Mouse (Mus musculus): ENCODE results near the gene Irx3. TPM values are rescaled to one million over a fixed set of nuclear protein-coding genes. Genes with fewer than 3 reads are reported as not detected.

Gene Irx3
- 0.31 and 0.59 TPM in 2 replicates for polyA plus RNA-seq (2014; fragmentation: Nextera tagmentation; extraction: Ambion mirVana)

DNA sequence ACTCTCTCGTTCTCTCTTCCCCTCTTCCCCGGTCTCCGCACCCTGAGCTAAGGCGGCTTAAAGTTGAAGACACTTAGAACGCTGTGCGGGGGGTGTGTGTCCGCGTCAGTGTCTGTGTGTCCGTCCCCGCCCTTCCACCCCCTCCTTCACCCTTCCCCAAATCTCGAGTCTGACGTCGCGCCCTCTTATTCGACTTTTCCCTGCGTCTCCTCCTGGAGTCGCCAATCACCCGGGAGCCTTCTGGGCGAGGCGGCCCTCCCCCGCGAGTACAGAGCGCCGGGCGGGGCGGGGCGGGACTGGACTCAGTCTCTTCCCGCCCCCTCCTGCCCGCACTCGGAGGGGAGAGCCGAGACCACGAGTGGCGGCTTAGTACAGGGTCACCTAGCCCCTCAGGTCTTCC is at the start of gene Irx3:
Irx3 (minus strand) TSS at position 229 of the 400 bp plus-strand sequence.
- H3K36me3 ChIP-seq (ENCODE audit: control insufficient read depth, insufficient read depth, low read length), result no peaks in the 10 kb centered on the region
- no peaks in the 10 kb centered on the region for H3K9me3 ChIP-seq (ENCODE audit: control insufficient read depth, low read length)
- peak; percentile 37 for ATAC-seq (replicated peaks; ENCODE audit: low FRiP score, low TSS enrichment, low read depth)
- peaks cover 21% of the 10 kb centered on the region; the same call in 1 of the 2 replicates for H3K4me1 ChIP-seq (replicated peaks; ENCODE audit: control insufficient read depth, insufficient read depth, low read length)
- peak within 1 kb of the TSS; percentile 48 for H3K4me3 ChIP-seq (ENCODE audit: low read depth, low read length)
- H3K27me3 ChIP-seq (replicated peaks; ENCODE audit: control insufficient read depth, insufficient read depth, low read length), result peaks cover 100% of the 10 kb centered on the region
- under 1% methylated on average over 33 of the region's 33 CpGs for WGBS
- peak within 1 kb of the TSS; percentile 87 for H3K4me2 ChIP-seq (ENCODE audit: low read length)
- H3K27ac ChIP-seq (ENCODE audit: low read depth), result no peak within 1 kb of the TSS
- peak within 1 kb of the TSS; percentile 29; the same call in 1 of the 2 replicates for H3K9ac ChIP-seq (ENCODE audit: low read length)
- no peak for DNase-seq (ENCODE audit: low spot score)

DNA sequence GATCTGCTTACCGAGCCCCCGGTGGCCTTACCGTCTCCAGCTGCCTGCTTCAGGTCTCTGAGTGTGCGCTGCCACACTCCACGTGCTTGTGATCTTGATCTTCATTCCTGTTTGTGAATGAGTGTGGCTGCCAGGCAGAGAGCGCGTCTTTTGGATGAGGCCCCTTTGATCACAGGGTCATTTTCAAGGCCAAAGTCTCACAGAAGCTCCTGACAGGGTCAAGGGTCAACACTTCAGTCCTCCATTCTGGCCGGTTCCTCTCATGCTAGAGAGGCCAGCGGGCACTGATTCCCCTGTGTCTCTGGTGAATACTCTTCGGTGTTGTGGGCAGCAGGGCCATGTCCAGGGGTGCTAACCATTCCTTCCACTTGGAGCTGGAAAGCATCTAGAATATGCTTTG is 49.5 kb upstream of the Irx3 start:
- H3K27ac ChIP-seq (ENCODE audit: low read depth), result no peak overlapping the region
- no peaks in the 10 kb centered on the region for H3K4me1 ChIP-seq (replicated peaks; ENCODE audit: control insufficient read depth, insufficient read depth, low read length)
- no peaks in the 10 kb centered on the region for H3K27me3 ChIP-seq (replicated peaks; ENCODE audit: control insufficient read depth, insufficient read depth, low read length)
- 74% methylated on average over 10 of the region's 10 CpGs for WGBS
- no peak overlapping the region for H3K9ac ChIP-seq (ENCODE audit: low read length)
- DNase-seq (ENCODE audit: low spot score), result no peak
- no peaks in the 10 kb centered on the region for H3K9me3 ChIP-seq (ENCODE audit: control insufficient read depth, low read length)
- no peaks in the 10 kb centered on the region for H3K36me3 ChIP-seq (ENCODE audit: control insufficient read depth, insufficient read depth, low read length)
- no peak overlapping the region for H3K4me2 ChIP-seq (ENCODE audit: low read length)
- H3K4me3 ChIP-seq (ENCODE audit: low read depth, low read length), result no peak overlapping the region
- ATAC-seq (replicated peaks; ENCODE audit: low FRiP score, low TSS enrichment, low read depth), result no peak

DNA sequence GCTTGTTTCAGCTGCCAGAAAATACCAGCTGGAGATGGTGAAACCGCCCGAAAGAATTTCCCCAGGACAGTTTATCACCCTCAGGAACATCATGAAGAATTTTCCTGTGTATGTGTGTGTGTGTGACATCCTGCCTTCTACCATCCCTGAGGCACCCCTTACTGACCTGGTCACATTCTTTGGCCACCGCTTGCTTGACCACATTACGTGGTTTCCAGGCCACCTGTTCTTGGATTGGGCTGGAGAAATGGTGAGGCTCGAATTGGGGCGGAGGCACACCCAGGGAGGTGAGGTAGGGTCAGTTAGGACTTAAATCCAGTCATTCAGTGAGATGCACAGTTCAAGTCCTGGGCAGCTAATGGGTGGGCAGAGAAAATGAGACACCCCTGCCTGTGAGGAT is 48.1 kb upstream of the Irx3 start:
- Histone ChIP-seq H3K27ac (ENCODE audit: low read depth) (no peak overlapping the region), H3K9me3 (ENCODE audit: control insufficient read depth, low read length) (no peaks in the 10 kb centered on the region), H3K4me1 (replicated peaks; ENCODE audit: control insufficient read depth, insufficient read depth, low read length) (no peaks in the 10 kb centered on the region), H3K9ac (ENCODE audit: low read length) (no peak overlapping the region), H3K27me3 (replicated peaks; ENCODE audit: control insufficient read depth, insufficient read depth, low read length) (no peaks in the 10 kb centered on the region), H3K4me3 (ENCODE audit: low read depth, low read length) (no peak overlapping the region), H3K36me3 (ENCODE audit: control insufficient read depth, insufficient read depth, low read length) (no peaks in the 10 kb centered on the region), H3K4me2 (ENCODE audit: low read length) (no peak overlapping the region)
- 89% methylated on average over 6 of the region's 6 CpGs for WGBS
- DNase-seq (ENCODE audit: low spot score) (no peak), ATAC-seq (replicated peaks; ENCODE audit: low FRiP score, low TSS enrichment, low read depth) (no peak)

DNA sequence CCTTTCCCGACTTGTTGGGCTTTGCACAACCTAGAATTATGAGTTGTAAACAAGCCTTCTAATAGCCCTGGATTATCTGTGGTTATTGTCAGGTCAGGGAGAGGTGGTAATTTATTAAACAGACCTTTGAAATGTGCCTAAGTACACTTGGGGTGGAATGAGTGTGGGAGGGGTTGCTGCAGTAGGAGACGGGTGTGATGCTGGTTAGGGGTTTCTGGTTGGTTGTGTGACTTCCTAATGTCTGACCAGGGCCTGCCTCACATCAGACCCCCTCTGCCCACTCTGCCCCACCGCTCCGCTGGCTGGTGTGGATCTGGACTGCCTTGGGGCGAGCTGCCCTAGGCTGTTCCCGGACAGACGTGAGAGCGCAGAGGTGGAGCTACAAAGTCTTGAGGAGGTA is 47.7 kb upstream of the Irx3 start:
- H3K9me3 ChIP-seq (ENCODE audit: control insufficient read depth, low read length), result no peaks in the 10 kb centered on the region
- no peak for ATAC-seq (replicated peaks; ENCODE audit: low FRiP score, low TSS enrichment, low read depth)
- H3K9ac ChIP-seq (ENCODE audit: low read length), result no peak overlapping the region
- no peaks in the 10 kb centered on the region for H3K4me1 ChIP-seq (replicated peaks; ENCODE audit: control insufficient read depth, insufficient read depth, low read length)
- no peak overlapping the region for H3K4me3 ChIP-seq (ENCODE audit: low read depth, low read length)
- DNase-seq (ENCODE audit: low spot score), result no peak
- no peak overlapping the region for H3K4me2 ChIP-seq (ENCODE audit: low read length)
- H3K27ac ChIP-seq (ENCODE audit: low read depth), result no peak overlapping the region
- no peaks in the 10 kb centered on the region for H3K36me3 ChIP-seq (ENCODE audit: control insufficient read depth, insufficient read depth, low read length)
- no peaks in the 10 kb centered on the region for H3K27me3 ChIP-seq (replicated peaks; ENCODE audit: control insufficient read depth, insufficient read depth, low read length)
- WGBS, result 68% methylated on average over 8 of the region's 8 CpGs

DNA sequence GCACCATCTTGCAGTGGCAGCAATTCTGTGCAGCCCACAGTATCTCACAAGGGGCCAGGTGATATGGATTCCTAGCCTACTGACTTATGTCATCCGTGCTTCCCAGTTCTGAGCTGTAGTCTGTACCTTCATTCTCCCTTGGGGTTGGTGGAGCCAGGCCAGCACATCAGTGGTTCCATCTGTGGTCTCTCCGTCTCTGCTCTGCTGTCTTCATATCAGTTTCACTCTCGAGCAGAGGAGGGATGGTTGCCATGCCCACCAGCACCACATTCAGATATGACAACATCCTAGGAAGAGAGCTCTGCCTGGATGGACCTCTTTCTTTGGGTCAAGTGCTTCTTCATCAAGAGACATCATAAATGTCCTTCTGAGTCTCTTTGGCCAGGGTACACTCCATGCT is 43.8 kb upstream of the Irx3 start:
- Histone ChIP-seq H3K4me1 (replicated peaks; ENCODE audit: control insufficient read depth, insufficient read depth, low read length) (no peaks in the 10 kb centered on the region), H3K27me3 (replicated peaks; ENCODE audit: control insufficient read depth, insufficient read depth, low read length) (no peaks in the 10 kb centered on the region), H3K9me3 (ENCODE audit: control insufficient read depth, low read length) (no peaks in the 10 kb centered on the region), H3K4me2 (ENCODE audit: low read length) (no peak overlapping the region), H3K27ac (ENCODE audit: low read depth) (no peak overlapping the region), H3K9ac (ENCODE audit: low read length) (no peak overlapping the region), H3K36me3 (ENCODE audit: control insufficient read depth, insufficient read depth, low read length) (no peaks in the 10 kb centered on the region), H3K4me3 (ENCODE audit: low read depth, low read length) (no peak overlapping the region)
- WGBS, result 76% methylated on average over 3 of the region's 3 CpGs
- no peak for DNase-seq (ENCODE audit: low spot score)
- no peak for ATAC-seq (replicated peaks; ENCODE audit: low FRiP score, low TSS enrichment, low read depth)

DNA sequence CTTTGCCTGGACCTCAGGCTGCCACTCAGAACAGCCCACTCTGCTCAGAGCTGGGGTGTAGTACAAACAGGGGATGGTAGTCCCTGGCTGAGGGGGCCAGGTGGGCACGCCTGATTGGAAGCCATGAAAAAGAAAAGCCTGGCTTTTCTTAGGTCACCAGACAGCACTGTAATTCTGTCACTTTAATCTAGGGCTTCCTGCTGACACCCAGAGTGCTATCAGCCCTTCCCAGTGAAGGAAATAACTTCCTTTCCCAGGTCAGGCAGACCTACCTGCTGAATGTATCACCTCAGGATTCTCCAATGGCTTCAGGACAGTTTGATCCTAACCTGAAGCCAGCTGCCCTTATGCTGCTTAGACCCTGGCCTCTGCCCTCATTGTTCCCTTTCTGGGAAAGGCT is 35.3 kb upstream of the Irx3 start:
- Histone ChIP-seq H3K27me3 (replicated peaks; ENCODE audit: control insufficient read depth, insufficient read depth, low read length) (peaks cover 12% of the 10 kb centered on the region; the same call in 1 of the 2 replicates), H3K4me1 (replicated peaks; ENCODE audit: control insufficient read depth, insufficient read depth, low read length) (no peaks in the 10 kb centered on the region), H3K4me2 (ENCODE audit: low read length) (no peak overlapping the region), H3K27ac (ENCODE audit: low read depth) (no peak overlapping the region), H3K36me3 (ENCODE audit: control insufficient read depth, insufficient read depth, low read length) (no peaks in the 10 kb centered on the region), H3K9me3 (ENCODE audit: control insufficient read depth, low read length) (no peaks in the 10 kb centered on the region), H3K9ac (ENCODE audit: low read length) (no peak overlapping the region), H3K4me3 (ENCODE audit: low read depth, low read length) (no peak overlapping the region)
- no peak for DNase-seq (ENCODE audit: low spot score)
- 31% methylated on average over 1 of the region's 1 CpGs for WGBS
- ATAC-seq (replicated peaks; ENCODE audit: low FRiP score, low TSS enrichment, low read depth), result no peak

DNA sequence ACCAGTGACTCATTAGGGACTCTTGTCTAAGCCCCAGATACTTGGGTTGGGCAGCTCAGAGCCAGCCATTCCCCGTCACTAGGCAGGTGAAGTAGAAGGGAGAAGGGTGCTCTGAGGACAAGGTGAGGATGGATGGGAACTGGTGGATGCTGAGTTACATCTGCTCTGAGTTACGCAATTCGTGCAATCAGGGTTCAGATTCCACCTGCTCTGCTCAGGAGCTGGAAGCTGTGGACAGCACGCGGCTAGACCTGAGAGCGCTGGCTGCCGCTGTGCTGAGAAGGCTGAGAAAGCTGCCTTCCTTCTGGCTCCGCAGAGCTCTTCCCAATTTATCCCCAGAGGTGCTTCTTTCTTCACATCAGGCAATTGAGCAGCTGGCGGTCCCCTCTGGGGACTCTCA is 34.8 kb upstream of the Irx3 start:
- DNase-seq (ENCODE audit: low spot score) (no peak), ATAC-seq (replicated peaks; ENCODE audit: low FRiP score, low TSS enrichment, low read depth) (no peak)
- Histone ChIP-seq H3K9me3 (ENCODE audit: control insufficient read depth, low read length) (no peaks in the 10 kb centered on the region), H3K36me3 (ENCODE audit: control insufficient read depth, insufficient read depth, low read length) (no peaks in the 10 kb centered on the region), H3K4me3 (ENCODE audit: low read depth, low read length) (no peak overlapping the region), H3K9ac (ENCODE audit: low read length) (no peak overlapping the region), H3K4me1 (replicated peaks; ENCODE audit: control insufficient read depth, insufficient read depth, low read length) (no peaks in the 10 kb centered on the region), H3K4me2 (ENCODE audit: low read length) (no peak overlapping the region), H3K27me3 (replicated peaks; ENCODE audit: control insufficient read depth, insufficient read depth, low read length) (peaks cover 12% of the 10 kb centered on the region; the same call in 1 of the 2 replicates), H3K27ac (ENCODE audit: low read depth) (no peak overlapping the region)
- 46% methylated on average over 9 of the region's 9 CpGs for WGBS

DNA sequence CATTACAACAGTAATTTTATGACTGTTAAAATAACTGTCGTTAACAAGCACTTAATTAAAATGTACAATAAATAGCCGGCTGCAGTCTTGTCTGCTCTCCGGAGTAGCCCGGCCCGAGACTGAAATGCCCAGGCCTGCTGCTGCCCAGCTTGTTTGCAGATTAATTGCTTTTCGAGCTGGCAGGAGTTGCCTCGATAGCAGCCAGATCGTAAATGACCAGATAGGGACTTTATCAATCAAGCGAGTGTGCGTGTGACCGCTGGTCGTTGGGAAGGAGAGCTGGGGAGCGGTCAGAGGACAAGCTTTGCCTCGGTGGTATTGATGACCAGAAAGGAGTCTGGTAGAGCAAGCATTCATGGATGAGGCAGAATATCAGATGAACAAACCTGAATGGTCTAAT is 25.8 kb upstream of the Irx3 start:
- Histone ChIP-seq H3K27me3 (replicated peaks; ENCODE audit: control insufficient read depth, insufficient read depth, low read length) (0 out of 2 replicates have a peak, but pooled peaks cover 2% of the 10 kb centered on the region), H3K27ac (ENCODE audit: low read depth) (no peak overlapping the region), H3K4me3 (ENCODE audit: low read depth, low read length) (no peak overlapping the region), H3K4me1 (replicated peaks; ENCODE audit: control insufficient read depth, insufficient read depth, low read length) (no peaks in the 10 kb centered on the region), H3K4me2 (ENCODE audit: low read length) (no peak overlapping the region), H3K9me3 (ENCODE audit: control insufficient read depth, low read length) (no peaks in the 10 kb centered on the region), H3K36me3 (ENCODE audit: control insufficient read depth, insufficient read depth, low read length) (no peaks in the 10 kb centered on the region), H3K9ac (ENCODE audit: low read length) (no peak overlapping the region)
- WGBS, result 51% methylated on average over 14 of the region's 14 CpGs
- ATAC-seq (replicated peaks; ENCODE audit: low FRiP score, low TSS enrichment, low read depth), result no peak
- no peak for DNase-seq (ENCODE audit: low spot score)

DNA sequence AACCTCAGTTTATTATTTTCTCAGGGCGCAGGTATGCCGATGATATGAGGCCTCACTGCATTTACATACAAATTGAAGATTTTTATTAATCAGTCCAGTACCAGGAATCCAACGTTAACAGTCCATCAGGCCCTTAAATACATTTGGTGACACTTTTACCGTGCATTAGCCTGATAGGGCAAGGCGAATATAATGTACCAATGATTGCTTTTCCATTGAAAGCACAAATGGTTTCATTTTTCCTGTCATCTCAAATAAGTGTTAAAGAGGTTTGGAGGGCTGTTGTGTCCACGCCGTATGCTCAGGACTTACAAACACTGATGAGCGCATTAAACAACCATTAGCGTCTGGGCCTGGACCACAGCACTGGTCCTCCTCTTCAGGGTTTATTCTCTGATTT is 25.3 kb upstream of the Irx3 start:
- no peak for ATAC-seq (replicated peaks; ENCODE audit: low FRiP score, low TSS enrichment, low read depth)
- H3K4me3 ChIP-seq (ENCODE audit: low read depth, low read length), result no peak overlapping the region
- no peak for DNase-seq (ENCODE audit: low spot score)
- H3K9me3 ChIP-seq (ENCODE audit: control insufficient read depth, low read length), result no peaks in the 10 kb centered on the region
- H3K4me1 ChIP-seq (replicated peaks; ENCODE audit: control insufficient read depth, insufficient read depth, low read length), result no peaks in the 10 kb centered on the region
- H3K9ac ChIP-seq (ENCODE audit: low read length), result no peak overlapping the region
- 86% methylated on average over 9 of the region's 9 CpGs for WGBS
- H3K4me2 ChIP-seq (ENCODE audit: low read length), result no peak overlapping the region
- H3K27me3 ChIP-seq (replicated peaks; ENCODE audit: control insufficient read depth, insufficient read depth, low read length), result 0 out of 2 replicates have a peak, but pooled peaks cover 2% of the 10 kb centered on the region
- no peaks in the 10 kb centered on the region for H3K36me3 ChIP-seq (ENCODE audit: control insufficient read depth, insufficient read depth, low read length)
- H3K27ac ChIP-seq (ENCODE audit: low read depth), result no peak overlapping the region

Data from intestine, embryonic 14.5 days (tissue).